Mouse (Mus musculus) liver, embryonic 14.5 days (tissue): ENCODE results near the gene Id1. TPM values are rescaled to one million over a fixed set of nuclear protein-coding genes. Genes with fewer than 3 reads are reported as not detected.

Source experiments
- ATAC-seq: fragments of 200-750 bp; cut with Nextera tagmentation; 2 replicates; pipeline ENCODE4 v1.8.0; 2017; ENCODE audit warnings: moderate number of reproducible peaks, mild to moderate bottlenecking, moderate library complexity; ENCODE audit not compliant: insufficient read depth
- DNase-seq, 3 experiments: peaks; one replicate each; pipeline ENCODE4 v3.0.0-alpha.2; 2012 to 2013; ENCODE audit warnings: low read depth in 3 of 3, low spot score in 3 of 3
- H3K27ac ChIP-seq: fragments of 300-500 bp; sonication (generic); 2 replicates; pipeline ENCODE4 v1.5.1; 2014; ENCODE audit warnings: moderate library complexity, mild to moderate bottlenecking, control low read depth, inconsistent platforms
- H3K27me3 ChIP-seq: fragments of 300-500 bp; sonication (generic); 2 replicates; pipeline ENCODE4 v1.6.1; 2014; ENCODE audit warnings: mild to moderate bottlenecking, low read length, moderate library complexity; ENCODE audit not compliant: control insufficient read depth, insufficient read depth
- H3K36me3 ChIP-seq: fragments of 300-500 bp; sonication (generic); replicated peaks from 2 replicates; pipeline ENCODE4 v1.6.1; 2014; ENCODE audit warnings: low read depth; ENCODE audit not compliant: control insufficient read depth, insufficient read depth
- H3K4me1 ChIP-seq, 2 experiments: fragments of 200-500 bp in 1 of 2; fragments of 300-500 bp in 1 of 2; sonication (generic) in 1 of 2; replicated peaks; 2 replicates each; pipeline ENCODE4 v1.6.1; 2012 to 2014; ENCODE audit warnings: antibody characterized with exemption in 1 of 2, inconsistent platforms in 1 of 2, low read length in 1 of 2; ENCODE audit not compliant: control insufficient read depth in 2 of 2, insufficient read depth in 2 of 2
- H3K4me2 ChIP-seq: fragments of 300-500 bp; sonication (generic); 2 replicates; pipeline ENCODE4 v1.6.1; 2014; ENCODE audit warnings: low read depth, mild to moderate bottlenecking, control low read depth, moderate library complexity
- H3K4me3 ChIP-seq, 2 experiments: fragments of 200-500 bp in 1 of 2; fragments of 300-500 bp in 1 of 2; sonication (generic) in 1 of 2; 2 replicates each; pipeline ENCODE4 v1.5.1; 2012 to 2014; ENCODE audit warnings: low read depth in 2 of 2, low read length in 2 of 2, mild to moderate bottlenecking in 2 of 2, control low read depth in 1 of 2, inconsistent platforms in 1 of 2, moderate library complexity in 1 of 2; ENCODE audit not compliant: insufficient read depth in 1 of 2
- H3K9ac ChIP-seq: fragments of 300-500 bp; sonication (generic); replicated peaks from 2 replicates; pipeline ENCODE4 v1.6.1; 2014; ENCODE audit warnings: mild to moderate bottlenecking, control low read depth, moderate library complexity
- H3K9me3 ChIP-seq: fragments of 300-500 bp; sonication (generic); 2 replicates; pipeline ENCODE4 v1.6.1; 2016; ENCODE audit warnings: low read length, mixed read lengths; ENCODE audit not compliant: control insufficient read depth
- CTCF ChIP-seq: IDR thresholded peaks from 2 replicates; pipeline ENCODE4 v1.5.1; 2016; ENCODE audit warnings: antibody characterized with exemption, low read depth, control low read depth
- EP300 ChIP-seq: IDR thresholded peaks from 2 replicates; pipeline ENCODE4 v1.6.1; 2016; ENCODE audit warnings: antibody characterized with exemption, low read depth
- WGBS: fragments of 180-500 bp; shearing (Covaris S2); extraction: QIAGEN DNeasy Blood & Tissue Kit; methylation state at CpG from one replicate; pipeline ENCODE4 v1.1.7; 2014; ENCODE audit not compliant: insufficient replicate concordance; 5-methylcytosine and 5-hydroxymethylcytosine counted together
- polyA plus RNA-seq, 2 experiments: library from polyadenylated mRNA; depleted of rRNA in 1 of 2; stranded (reverse) in 1 of 2; unstranded in 1 of 2; fragments of >200 nt; fragmentation: Nextera tagmentation in 1 of 2; extraction: Ambion mirVana in 1 of 2; gene quantifications; 2 replicates each; pipeline versions ENCODE4 v1.2.1 to v1.2.3; 2012 to 2014

The Id1 gene
- polyA plus RNA-seq, 2 experiments, result 20.7 to 50.6 TPM

GRCm38 (mm10) chr2:152757478-152757877 is 21.4 kb downstream of the Id1 start:
- Histone ChIP-seq H3K4me3 (no peak overlapping the region), H3K4me1 (0 out of 4 replicates have a peak, but pooled peaks cover 0 to 3% of the 10 kb centered on the region in 2 experiments), H3K27ac (no peak overlapping the region), H3K9ac (no peak overlapping the region), H3K36me3 (no peaks in the 10 kb centered on the region), H3K9me3 (no peaks in the 10 kb centered on the region), H3K4me2 (no peak overlapping the region), H3K27me3 (peaks cover 10% of the 10 kb centered on the region)
- WGBS, result 44% methylated on average over 2 of the region's 2 CpGs
- DNase-seq, result no peak
- TF ChIP-seq EP300 (no peak), CTCF (no peak)
- ATAC-seq, result no peak

- no peak overlapping the region for H3K4me3 ChIP-seq
- WGBS, result 49% methylated on average over 4 of the region's 4 CpGs
- no peak overlapping the region for H3K4me2 ChIP-seq
- TF ChIP-seq EP300 (no peak), CTCF (no peak)
- no peak overlapping the region for H3K27ac ChIP-seq
- H3K9me3 ChIP-seq, result no peaks in the 10 kb centered on the region
- H3K27me3 ChIP-seq, result peaks cover 10% of the 10 kb centered on the region
- H3K36me3 ChIP-seq, result no peaks in the 10 kb centered on the region
- no peak overlapping the region for H3K9ac ChIP-seq
- H3K4me1 ChIP-seq, result 0 out of 4 replicates have a peak, but pooled peaks cover 0 to 3% of the 10 kb centered on the region in 2 experiments
- ATAC-seq (no peak), DNase-seq (no peak)
Measured at GRCm38 (mm10) chr2:152758351-152758750, 22.3 kb downstream of the Id1 start.

- H3K9ac ChIP-seq, result no peak overlapping the region
- no peak overlapping the region for H3K4me2 ChIP-seq
- H3K4me1 ChIP-seq, result peaks cover 19 to 22% of the 10 kb centered on the region in 2 experiments
- H3K36me3 ChIP-seq, result no peaks in the 10 kb centered on the region
- no peak for TF ChIP-seq CTCF
- no peak for TF ChIP-seq EP300
- H3K27me3 ChIP-seq, result no peaks in the 10 kb centered on the region
- WGBS, result 55% methylated on average over 6 of the region's 6 CpGs
- no peaks in the 10 kb centered on the region for H3K9me3 ChIP-seq
- no peak overlapping the region for H3K27ac ChIP-seq
- H3K4me3 ChIP-seq, result no peak overlapping the region
- DNase-seq (no peak), ATAC-seq (no peak)
Measured at GRCm38 (mm10) chr2:152763310-152763709, 27.3 kb downstream of the Id1 start.

GRCm38 (mm10) chr2:152764172-152765044 is 28.4 kb downstream of the Id1 start:
- H3K9me3 ChIP-seq, result no peaks in the 10 kb centered on the region
- peaks cover 29 to 31% of the 10 kb centered on the region in 2 experiments for H3K4me1 ChIP-seq
- H3K36me3 ChIP-seq, result no peaks in the 10 kb centered on the region
- 30% methylated on average over 14 of the region's 14 CpGs for WGBS
- no peak overlapping the region for H3K4me3 ChIP-seq
- DNase-seq, result no peak
- H3K27me3 ChIP-seq, result no peaks in the 10 kb centered on the region; the same call in 1 of the 2 replicates
- TF ChIP-seq CTCF, result no peak
- no peak for TF ChIP-seq EP300
- H3K27ac ChIP-seq, result no peak overlapping the region
- H3K9ac ChIP-seq, result no peak overlapping the region
- H3K4me2 ChIP-seq, result no peak overlapping the region
- no peak for ATAC-seq

GRCm38 (mm10) chr2:152765045-152765674 is 29.1 kb downstream of the Id1 start:
- peaks cover 36 to 37% of the 10 kb centered on the region in 2 experiments for H3K4me1 ChIP-seq
- no peak for TF ChIP-seq EP300
- TF ChIP-seq CTCF, result no peak

More at GRCm38 (mm10) chr2:152765045-152765674, 29.1 kb downstream of the Id1 start:
- DNase-seq (no peak), ATAC-seq (no peak)
- Histone ChIP-seq H3K4me2 (no peak overlapping the region), H3K4me3 (no peak overlapping the region), H3K27me3 (no peaks in the 10 kb centered on the region; the same call in 1 of the 2 replicates), H3K36me3 (no peaks in the 10 kb centered on the region), H3K9ac (no peak overlapping the region), H3K9me3 (no peaks in the 10 kb centered on the region), H3K27ac (no peak overlapping the region)
- WGBS, result 40% methylated on average over 7 of the region's 7 CpGs
